Mouse (Mus musculus) midbrain, embryonic 13.5 days (tissue): ENCODE measurements around the gene Rpl10-ps3. TPM values are rescaled to one million over a fixed set of nuclear protein-coding genes. Genes with fewer than 3 reads are reported as not detected.

Experiments used
- ATAC-seq: fragments of 200-750 bp; cut with Nextera tagmentation; 2 replicates; pipeline ENCODE4 v1.8.0; 2017; ENCODE audit warnings: mild to moderate bottlenecking, moderate TSS enrichment, moderate library complexity
- H3K27ac ChIP-seq: fragments of 300-500 bp; sonication (generic); 2 replicates; pipeline ENCODE4 v1.5.1; 2015; ENCODE audit warnings: inconsistent platforms, mild to moderate bottlenecking, moderate library complexity
- H3K27me3 ChIP-seq: fragments of 300-500 bp; sonication (generic); 2 replicates; pipeline ENCODE4 v1.6.1; 2015; ENCODE audit warnings: mild to moderate bottlenecking, inconsistent platforms
- H3K36me3 ChIP-seq: fragments of 300-500 bp; sonication (generic); 2 replicates; pipeline ENCODE4 v1.6.1; 2015; ENCODE audit warnings: mild to moderate bottlenecking, inconsistent platforms
- H3K4me1 ChIP-seq: fragments of 300-500 bp; sonication (generic); replicated peaks from 2 replicates; pipeline ENCODE4 v1.6.1; 2015; ENCODE audit warnings: inconsistent platforms
- H3K4me2 ChIP-seq: fragments of 300-500 bp; sonication (generic); replicated peaks from 2 replicates; pipeline ENCODE4 v1.6.1; 2015; ENCODE audit warnings: moderate library complexity, mild to moderate bottlenecking, inconsistent platforms
- H3K4me3 ChIP-seq: fragments of 300-500 bp; sonication (generic); replicated peaks from 2 replicates; pipeline ENCODE4 v1.5.1; 2015; ENCODE audit warnings: mild to moderate bottlenecking, inconsistent platforms
- H3K9ac ChIP-seq: fragments of 300-500 bp; sonication (generic); replicated peaks from 2 replicates; pipeline ENCODE4 v1.6.1; 2015; ENCODE audit warnings: mild to moderate bottlenecking, inconsistent platforms
- H3K9me3 ChIP-seq: fragments of 300-500 bp; sonication (generic); 2 replicates; pipeline ENCODE4 v1.6.1; 2016; ENCODE audit warnings: mild to moderate bottlenecking, inconsistent platforms
- WGBS: fragments of 180-500 bp; shearing (Covaris S2); methylation state at CpG from one replicate; pipeline ENCODE4 v1.1.7; 2015; 5-methylcytosine and 5-hydroxymethylcytosine counted together
- polyA plus RNA-seq: library from polyadenylated mRNA; unstranded; fragments of >200 nt; fragmentation: Nextera tagmentation; extraction: Ambion mirVana; gene quantifications from 2 replicates; pipeline ENCODE4 v1.2.1, GENCODE M21; 2015

Gene Rpl10-ps3
- polyA plus RNA-seq = 124 and 143 TPM in 2 replicates

GRCm38 (mm10) chr9:50344868-50345267 lies at the start of gene Rpl10-ps3:
Gene Rpl10-ps3 (minus strand): TSS chr9:50344968.
- H3K27ac ChIP-seq = no peak within 1 kb of the TSS
- H3K4me2 ChIP-seq = no peak within 1 kb of the TSS
- no peaks in the 10 kb centered on the region for H3K4me1 ChIP-seq
- 98% methylated on average over 11 of the region's 13 CpGs for WGBS
- ATAC-seq = no peak
- no peak within 1 kb of the TSS for H3K4me3 ChIP-seq
- no peak within 1 kb of the TSS for H3K9ac ChIP-seq
- no peaks in the 10 kb centered on the region for H3K36me3 ChIP-seq
- H3K9me3 ChIP-seq = no peaks in the 10 kb centered on the region
- H3K27me3 ChIP-seq = no peaks in the 10 kb centered on the region

- H3K27me3 ChIP-seq = no peaks in the 10 kb centered on the region
- no peak overlapping the region for H3K9ac ChIP-seq
- no peak overlapping the region for H3K4me2 ChIP-seq
- H3K4me3 ChIP-seq = no peak overlapping the region
- H3K4me1 ChIP-seq = peaks cover 4% of the 10 kb centered on the region; the same call in 1 of the 2 replicates
- 0 out of 2 replicates have a peak, but pooled peaks cover 3% of the 10 kb centered on the region for H3K9me3 ChIP-seq
- H3K27ac ChIP-seq = no peak overlapping the region
- no peak for ATAC-seq
- 81% methylated on average over 6 of the region's 6 CpGs for WGBS
- H3K36me3 ChIP-seq = no peaks in the 10 kb centered on the region
Measured at GRCm38 (mm10) chr9:50375598-50375997, 30.8 kb upstream of the Rpl10-ps3 start.

- Histone ChIP-seq H3K4me3 (no peak overlapping the region), H3K9me3 (0 out of 2 replicates have a peak, but pooled peaks cover 3% of the 10 kb centered on the region), H3K4me2 (no peak overlapping the region), H3K36me3 (no peaks in the 10 kb centered on the region), H3K27me3 (no peaks in the 10 kb centered on the region), H3K9ac (no peak overlapping the region), H3K27ac (no peak overlapping the region), H3K4me1 (peaks cover 4% of the 10 kb centered on the region; the same call in 1 of the 2 replicates)
- 84% methylated on average over 5 of the region's 5 CpGs for WGBS
- no peak for ATAC-seq
Measured at GRCm38 (mm10) chr9:50374666-50375065, 29.9 kb upstream of the Rpl10-ps3 start.

- H3K9ac ChIP-seq = no peak overlapping the region
- no peaks in the 10 kb centered on the region for H3K36me3 ChIP-seq
- no peaks in the 10 kb centered on the region for H3K9me3 ChIP-seq
- peaks cover 11% of the 10 kb centered on the region for H3K4me1 ChIP-seq
- no peaks in the 10 kb centered on the region for H3K27me3 ChIP-seq
- no peak overlapping the region for H3K27ac ChIP-seq
- WGBS = 71% methylated on average over 8 of the region's 8 CpGs
- H3K4me3 ChIP-seq = no peak overlapping the region
- H3K4me2 ChIP-seq = no peak overlapping the region
- no peak for ATAC-seq
Measured at GRCm38 (mm10) chr9:50368551-50369297, 24.0 kb upstream of the Rpl10-ps3 start.

GRCm38 (mm10) chr9:50365059-50365780 lies 20.5 kb upstream of the Rpl10-ps3 start:
- H3K36me3 ChIP-seq = no peaks in the 10 kb centered on the region
- no peak overlapping the region for H3K9ac ChIP-seq
- H3K4me3 ChIP-seq = no peak overlapping the region
- 0 out of 2 replicates have a peak overlapping the region, but pooled peaks have one; percentile 8 for H3K27ac ChIP-seq
- 60% methylated on average over 11 of the region's 11 CpGs for WGBS
- ATAC-seq = no peak
- H3K4me1 ChIP-seq = peaks cover 11% of the 10 kb centered on the region
- no peak overlapping the region for H3K4me2 ChIP-seq
- no peaks in the 10 kb centered on the region for H3K27me3 ChIP-seq
- H3K9me3 ChIP-seq = no peaks in the 10 kb centered on the region

GRCm38 (mm10) chr9:50363962-50364361 lies 19.2 kb upstream of the Rpl10-ps3 start:
- Histone ChIP-seq H3K4me2 (no peak overlapping the region), H3K9ac (no peak overlapping the region), H3K9me3 (no peaks in the 10 kb centered on the region), H3K27me3 (no peaks in the 10 kb centered on the region), H3K27ac (no peak overlapping the region), H3K36me3 (no peaks in the 10 kb centered on the region), H3K4me1 (peaks cover 11% of the 10 kb centered on the region), H3K4me3 (no peak overlapping the region)
- no peak for ATAC-seq
- WGBS = 85% methylated on average over 2 of the region's 2 CpGs

- Histone ChIP-seq H3K9ac (no peak overlapping the region), H3K4me2 (no peak overlapping the region), H3K36me3 (no peaks in the 10 kb centered on the region), H3K27ac (no peak overlapping the region), H3K9me3 (no peaks in the 10 kb centered on the region), H3K4me3 (no peak overlapping the region), H3K27me3 (no peaks in the 10 kb centered on the region), H3K4me1 (peaks cover 6% of the 10 kb centered on the region)
- WGBS = 83% methylated on average over 5 of the region's 5 CpGs
- no peak for ATAC-seq
Measured at GRCm38 (mm10) chr9:50363259-50363658, 18.5 kb upstream of the Rpl10-ps3 start.

- H3K4me2 ChIP-seq = no peak overlapping the region
- H3K4me1 ChIP-seq = peaks cover 5% of the 10 kb centered on the region
- H3K9ac ChIP-seq = no peak overlapping the region
- H3K27me3 ChIP-seq = no peaks in the 10 kb centered on the region
- H3K36me3 ChIP-seq = no peaks in the 10 kb centered on the region
- ATAC-seq = no peak
- WGBS = 73% methylated on average over 3 of the region's 3 CpGs
- H3K27ac ChIP-seq = no peak overlapping the region
- no peaks in the 10 kb centered on the region for H3K9me3 ChIP-seq
- H3K4me3 ChIP-seq = no peak overlapping the region
Measured at GRCm38 (mm10) chr9:50362556-50362955, 17.8 kb upstream of the Rpl10-ps3 start.

GRCm38 (mm10) chr9:50360370-50360769 lies 15.6 kb upstream of the Rpl10-ps3 start:
- Histone ChIP-seq H3K4me1 (peaks cover 2% of the 10 kb centered on the region), H3K4me3 (no peak overlapping the region), H3K9me3 (no peaks in the 10 kb centered on the region), H3K27me3 (no peaks in the 10 kb centered on the region), H3K36me3 (no peaks in the 10 kb centered on the region), H3K4me2 (no peak overlapping the region), H3K27ac (no peak overlapping the region), H3K9ac (no peak overlapping the region)
- 76% methylated on average over 3 of the region's 3 CpGs for WGBS
- ATAC-seq = no peak

- Histone ChIP-seq H3K36me3 (no peaks in the 10 kb centered on the region), H3K4me1 (no peaks in the 10 kb centered on the region), H3K4me3 (no peak overlapping the region), H3K27me3 (no peaks in the 10 kb centered on the region), H3K4me2 (no peak overlapping the region), H3K9me3 (0 out of 2 replicates have a peak, but pooled peaks cover 2% of the 10 kb centered on the region), H3K9ac (no peak overlapping the region), H3K27ac (no peak overlapping the region)
- no peak for ATAC-seq
- 63% methylated on average over 3 of the region's 3 CpGs for WGBS
Measured at GRCm38 (mm10) chr9:50357331-50357730, 12.6 kb upstream of the Rpl10-ps3 start.

- no peak overlapping the region for H3K9ac ChIP-seq
- no peak overlapping the region for H3K27ac ChIP-seq
- 0 out of 2 replicates have a peak, but pooled peaks cover 2% of the 10 kb centered on the region for H3K9me3 ChIP-seq
- ATAC-seq = no peak
- WGBS = 82% methylated on average over 4 of the region's 4 CpGs
- no peaks in the 10 kb centered on the region for H3K4me1 ChIP-seq
- no peaks in the 10 kb centered on the region for H3K27me3 ChIP-seq
- no peaks in the 10 kb centered on the region for H3K36me3 ChIP-seq
- no peak overlapping the region for H3K4me2 ChIP-seq
- H3K4me3 ChIP-seq = no peak overlapping the region
Measured at GRCm38 (mm10) chr9:50351746-50352145, 7.0 kb upstream of the Rpl10-ps3 start.

GRCm38 (mm10) chr9:50350571-50350970 lies 5.8 kb upstream of the Rpl10-ps3 start:
- no peaks in the 10 kb centered on the region for H3K36me3 ChIP-seq
- no peaks in the 10 kb centered on the region for H3K4me1 ChIP-seq
- H3K9ac ChIP-seq = no peak overlapping the region
- ATAC-seq = no peak
- H3K27ac ChIP-seq = no peak overlapping the region
- 0 out of 2 replicates have a peak, but pooled peaks cover 2% of the 10 kb centered on the region for H3K9me3 ChIP-seq
- H3K27me3 ChIP-seq = no peaks in the 10 kb centered on the region
- WGBS = 81% methylated on average over 1 of the region's 1 CpGs
- H3K4me2 ChIP-seq = no peak overlapping the region
- H3K4me3 ChIP-seq = no peak overlapping the region
